Mouse (Mus musculus) hindbrain, embryonic 16.5 days (tissue): ENCODE measurements around the gene Lrrn1. TPM values are rescaled to one million over a fixed set of nuclear protein-coding genes. Genes with fewer than 3 reads are reported as not detected.

Source experiments
- ATAC-seq: fragments of 200-750 bp; cut with Nextera tagmentation; 2 replicates; pipeline ENCODE4 v1.8.0; 2017; ENCODE audit warnings: moderate TSS enrichment, moderate library complexity
- H3K27ac ChIP-seq: fragments of 300-500 bp; sonication (generic); 2 replicates; pipeline ENCODE4 v1.5.1; 2014; ENCODE audit warnings: low read depth, mild to moderate bottlenecking, control low read depth, low read length, moderate library complexity
- H3K27me3 ChIP-seq: fragments of 300-500 bp; sonication (generic); replicated peaks from 2 replicates; pipeline ENCODE4 v1.6.1; 2014; ENCODE audit warnings: low read length; ENCODE audit not compliant: control insufficient read depth, insufficient read depth
- H3K36me3 ChIP-seq: fragments of 300-500 bp; sonication (generic); 2 replicates; pipeline ENCODE4 v1.6.1; 2014; ENCODE audit warnings: mild to moderate bottlenecking, low read length, moderate library complexity, mixed read lengths; ENCODE audit not compliant: control insufficient read depth, insufficient read depth
- H3K4me1 ChIP-seq: fragments of 300-500 bp; sonication (generic); 2 replicates; pipeline ENCODE4 v1.6.1; 2014; ENCODE audit warnings: low read depth, low read length; ENCODE audit not compliant: control insufficient read depth, insufficient read depth
- H3K4me2 ChIP-seq: fragments of 300-500 bp; sonication (generic); 2 replicates; pipeline ENCODE4 v1.6.1; 2014; ENCODE audit warnings: mild to moderate bottlenecking, low read length, control low read depth, moderate library complexity
- H3K4me3 ChIP-seq: fragments of 300-500 bp; sonication (generic); 2 replicates; pipeline ENCODE4 v1.5.1; 2014; ENCODE audit warnings: mild to moderate bottlenecking, low read length, control low read depth, moderate library complexity
- H3K9ac ChIP-seq: fragments of 300-500 bp; sonication (generic); 2 replicates; pipeline ENCODE4 v1.6.1; 2014; ENCODE audit warnings: low read depth, mild to moderate bottlenecking, control low read depth, low read length, moderate library complexity
- H3K9me3 ChIP-seq: fragments of 300-500 bp; sonication (generic); 2 replicates; pipeline ENCODE4 v1.6.1; 2014; ENCODE audit warnings: mild to moderate bottlenecking, low read length, moderate library complexity; ENCODE audit not compliant: control insufficient read depth
- WGBS: fragments of 180-500 bp; shearing (Covaris S2); extraction: QIAGEN DNeasy Blood & Tissue Kit; methylation state at CpG from one replicate; pipeline ENCODE4 v1.1.7; 2014; 5-methylcytosine and 5-hydroxymethylcytosine counted together
- polyA plus RNA-seq: library from polyadenylated mRNA; unstranded; fragments of >200 nt; fragmentation: Nextera tagmentation; extraction: Ambion mirVana; gene quantifications from 2 replicates; pipeline ENCODE4 v1.2.1, GENCODE M21; 2015

The Lrrn1 gene
- polyA plus RNA-seq, 1 experiment from 2014 or later = 72.7 TPM

DNA sequence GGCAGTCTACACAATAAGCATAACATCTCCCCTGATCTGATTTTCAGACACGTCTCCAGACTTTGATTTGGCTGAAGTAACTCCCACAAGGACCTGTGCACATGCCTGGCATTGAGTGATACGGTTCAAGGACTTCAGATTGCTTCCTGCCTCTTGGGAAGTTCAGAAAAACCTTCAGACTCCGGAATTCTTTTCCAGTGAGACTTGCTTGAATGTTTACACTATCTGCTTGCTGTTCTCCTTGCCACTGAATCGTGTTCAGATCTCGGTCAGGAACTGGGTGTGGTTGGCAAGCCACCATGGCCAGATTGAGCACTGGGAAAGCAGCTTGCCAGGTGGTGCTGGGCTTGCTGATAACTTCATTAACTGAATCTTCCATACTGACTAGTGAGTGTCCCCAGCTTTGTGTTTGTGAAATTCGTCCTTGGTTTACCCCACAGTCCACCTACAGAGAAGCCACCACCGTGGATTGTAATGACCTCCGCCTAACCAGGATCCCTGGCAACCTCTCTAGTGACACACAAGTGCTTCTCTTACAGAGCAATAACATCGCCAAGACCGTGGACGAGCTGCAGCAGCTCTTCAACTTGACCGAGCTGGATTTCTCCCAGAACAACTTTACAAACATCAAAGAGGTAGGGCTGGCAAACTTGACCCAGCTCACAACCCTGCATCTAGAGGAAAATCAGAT is 37.5 kb downstream of the Lrrn1 start:
- 72% methylated on average over 12 of the region's 12 CpGs for WGBS
- peaks cover 25% of the 10 kb centered on the region for H3K36me3 ChIP-seq
- H3K4me2 ChIP-seq = no peak overlapping the region
- no peaks in the 10 kb centered on the region for H3K27me3 ChIP-seq
- H3K9ac ChIP-seq = no peak overlapping the region
- H3K27ac ChIP-seq = no peak overlapping the region
- ATAC-seq = no peak
- no peaks in the 10 kb centered on the region for H3K9me3 ChIP-seq
- H3K4me1 ChIP-seq = no peaks in the 10 kb centered on the region
- no peak overlapping the region for H3K4me3 ChIP-seq

DNA sequence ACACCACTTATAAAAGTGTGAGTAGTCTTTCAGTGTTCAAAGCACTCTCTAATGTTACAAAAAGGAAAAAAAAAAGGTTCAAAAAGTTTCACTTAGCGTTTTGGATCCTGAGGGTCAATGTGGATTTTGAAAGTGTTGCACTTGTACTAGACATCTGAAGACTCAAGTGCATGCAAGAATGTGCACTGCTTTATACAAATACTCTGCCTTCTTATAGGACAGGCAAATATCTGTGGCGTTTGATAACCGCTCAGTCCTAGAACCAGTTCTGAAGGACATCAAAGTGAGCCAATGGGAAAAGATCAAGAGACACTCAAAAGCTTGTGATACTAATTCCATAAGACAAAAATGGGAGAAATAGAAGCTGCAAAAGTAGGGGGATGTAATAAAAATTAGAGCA is 45.0 kb downstream of the Lrrn1 start:
- 94% methylated on average over 3 of the region's 3 CpGs for WGBS
- Histone ChIP-seq H3K4me3 (no peak overlapping the region), H3K36me3 (peaks cover 5% of the 10 kb centered on the region), H3K9ac (no peak overlapping the region), H3K4me1 (no peaks in the 10 kb centered on the region), H3K27me3 (no peaks in the 10 kb centered on the region), H3K4me2 (no peak overlapping the region), H3K9me3 (no peaks in the 10 kb centered on the region), H3K27ac (no peak overlapping the region)
- ATAC-seq = no peak

DNA sequence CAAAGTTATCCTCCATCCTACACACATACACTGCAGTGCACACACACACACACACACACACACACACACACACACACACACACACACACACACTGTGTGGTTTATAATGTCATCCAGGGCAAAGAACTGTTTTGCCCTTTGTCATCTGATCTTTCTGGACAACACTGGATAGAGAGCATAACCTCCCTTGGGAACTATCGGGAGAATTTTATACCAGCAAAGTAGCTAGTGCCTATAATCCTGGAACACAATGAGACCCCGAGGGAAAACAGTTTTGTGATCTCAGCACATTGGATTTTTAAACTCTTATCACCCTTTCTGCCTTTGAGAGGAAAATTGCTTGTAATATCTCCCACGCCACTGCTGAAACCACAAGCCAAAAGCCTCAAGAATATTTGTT is 45.8 kb downstream of the Lrrn1 start:
- H3K36me3 ChIP-seq = peaks cover 4% of the 10 kb centered on the region; the same call in 1 of the 2 replicates
- no peak for ATAC-seq
- no peak overlapping the region for H3K4me3 ChIP-seq
- H3K9me3 ChIP-seq = no peaks in the 10 kb centered on the region
- H3K4me1 ChIP-seq = no peaks in the 10 kb centered on the region
- no peak overlapping the region for H3K4me2 ChIP-seq
- no peaks in the 10 kb centered on the region for H3K27me3 ChIP-seq
- no peak overlapping the region for H3K9ac ChIP-seq
- WGBS = 79% methylated on average over 3 of the region's 3 CpGs
- no peak overlapping the region for H3K27ac ChIP-seq

DNA sequence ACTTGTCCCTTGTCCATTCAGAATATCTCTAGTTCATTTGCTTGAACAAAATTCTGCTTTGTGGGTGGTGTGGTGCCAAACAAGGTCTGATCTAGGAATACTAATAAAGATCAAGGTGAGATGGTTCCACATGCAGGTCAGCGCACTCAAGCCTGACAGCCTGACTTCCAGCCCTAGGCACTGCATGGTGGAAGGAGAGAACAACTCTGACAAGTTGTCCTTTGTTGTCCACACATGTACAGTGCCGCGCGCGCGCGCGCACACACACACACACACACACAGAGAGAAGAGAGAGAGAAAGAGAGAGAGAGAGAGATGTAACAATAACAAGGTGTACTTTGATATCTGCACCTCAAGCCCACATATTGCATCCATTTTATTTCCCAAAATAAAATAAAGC is 47.7 kb downstream of the Lrrn1 start:
- ATAC-seq = no peak
- WGBS = 97% methylated on average over 8 of the region's 8 CpGs
- Histone ChIP-seq H3K4me2 (no peak overlapping the region), H3K27ac (no peak overlapping the region), H3K4me1 (no peaks in the 10 kb centered on the region), H3K27me3 (no peaks in the 10 kb centered on the region), H3K9ac (no peak overlapping the region), H3K4me3 (no peak overlapping the region), H3K9me3 (no peaks in the 10 kb centered on the region), H3K36me3 (no peaks in the 10 kb centered on the region)

DNA sequence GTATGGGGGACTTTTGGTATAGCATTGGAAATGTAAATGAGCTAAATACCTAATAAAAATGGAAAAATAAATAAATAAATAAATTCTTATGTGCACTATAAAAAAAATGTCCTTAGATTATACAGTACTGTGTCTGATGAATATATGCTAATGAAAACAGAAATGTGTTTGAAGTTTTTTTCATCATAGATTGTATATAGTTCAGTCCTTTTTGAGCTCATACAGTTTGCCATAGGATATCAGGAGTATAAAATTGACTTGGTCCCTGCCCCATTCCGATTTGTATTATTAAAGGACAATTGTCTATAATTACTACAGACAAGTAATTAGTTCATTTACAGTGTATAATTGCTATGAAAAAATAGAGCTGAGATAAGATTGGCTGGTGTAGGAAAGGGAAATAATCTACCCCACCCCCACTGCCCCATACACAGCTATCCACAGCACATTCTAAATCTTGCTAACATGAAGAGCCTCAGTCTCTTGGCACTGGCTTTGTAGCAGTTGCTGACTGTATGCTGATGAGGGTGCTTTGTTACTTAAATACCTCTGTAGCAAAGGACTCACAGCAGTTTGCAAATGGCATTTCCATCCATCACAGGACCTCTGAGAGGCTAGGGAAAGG is 54.3 kb downstream of the Lrrn1 start:
- H3K9ac ChIP-seq = no peak overlapping the region
- no peaks in the 10 kb centered on the region for H3K27me3 ChIP-seq
- H3K27ac ChIP-seq = no peak overlapping the region
- H3K4me2 ChIP-seq = no peak overlapping the region
- H3K9me3 ChIP-seq = no peaks in the 10 kb centered on the region
- H3K4me1 ChIP-seq = no peaks in the 10 kb centered on the region
- no peak overlapping the region for H3K4me3 ChIP-seq
- peak; percentile 27; the same call in 1 of the 2 replicates for ATAC-seq
- H3K36me3 ChIP-seq = no peaks in the 10 kb centered on the region
- 76% methylated on average over 1 of the region's 1 CpGs for WGBS

DNA sequence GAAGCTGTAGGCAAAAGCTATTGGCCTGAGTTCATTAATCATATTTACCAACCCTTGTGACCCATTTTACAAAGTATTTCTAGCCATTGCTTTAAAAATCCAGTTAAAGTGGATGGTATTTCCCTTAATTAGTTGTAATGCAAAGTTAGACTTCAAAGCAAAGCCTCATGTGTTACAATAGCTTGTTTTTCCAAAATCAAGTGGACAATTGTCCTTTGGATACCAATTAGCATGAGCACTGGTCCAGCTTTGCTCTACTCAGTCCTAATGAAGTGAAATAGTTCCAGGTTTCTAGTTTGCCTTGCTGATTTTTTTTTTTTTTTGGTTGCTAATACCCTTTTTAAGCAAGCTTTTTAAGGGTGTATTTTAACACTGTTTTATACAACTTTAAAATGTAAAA is 75.6 kb downstream of the Lrrn1 start:
- Histone ChIP-seq H3K4me2 (no peak overlapping the region), H3K4me3 (no peak overlapping the region), H3K27me3 (no peaks in the 10 kb centered on the region), H3K9me3 (no peaks in the 10 kb centered on the region), H3K9ac (no peak overlapping the region), H3K4me1 (no peaks in the 10 kb centered on the region), H3K27ac (no peak overlapping the region), H3K36me3 (no peaks in the 10 kb centered on the region)
- no peak for ATAC-seq

DNA sequence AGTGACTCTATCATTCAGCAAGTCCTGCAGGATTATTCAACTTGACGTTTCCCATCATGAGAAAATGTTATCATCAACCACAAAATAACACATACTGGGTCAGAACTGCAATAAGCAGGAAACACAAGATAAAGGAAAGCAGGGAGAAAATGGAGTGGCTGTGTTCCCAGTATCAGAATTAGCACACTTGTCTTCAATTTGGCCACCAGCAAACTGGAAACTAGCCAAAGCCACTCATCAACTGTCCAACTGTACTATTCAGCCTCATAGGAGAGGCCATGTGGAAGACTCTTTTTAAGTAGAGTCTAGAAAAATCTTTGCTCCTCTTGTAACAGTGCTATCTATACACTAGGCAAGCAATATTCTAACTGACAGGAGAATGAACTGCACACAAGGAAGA is 84.7 kb downstream of the Lrrn1 start:
- no peak overlapping the region for H3K4me2 ChIP-seq
- H3K36me3 ChIP-seq = no peaks in the 10 kb centered on the region
- no peak overlapping the region for H3K27ac ChIP-seq
- WGBS = 63% methylated on average over 1 of the region's 1 CpGs
- no peaks in the 10 kb centered on the region for H3K27me3 ChIP-seq
- H3K4me1 ChIP-seq = no peaks in the 10 kb centered on the region
- no peak overlapping the region for H3K4me3 ChIP-seq
- no peak for ATAC-seq
- no peaks in the 10 kb centered on the region for H3K9me3 ChIP-seq
- H3K9ac ChIP-seq = no peak overlapping the region
